Mouse (Mus musculus) CH12.LX (cell line): ENCODE measurements at regions not wholly inside any gene's neighbourhood (a gene's known extent, or its start where the extent isn't known, plus 50 kb on each side); places are given as distances from the start of the nearest gene placed in this dataset.

ENCODE experiments used
- CHD1 ChIP-seq: IDR thresholded peaks from 2 replicates; pipeline ENCODE4 v1.6.1; 2012; ENCODE audit warnings: low read depth, low read length, improper control_type of control experiment, inconsistent platforms
- CHD2 ChIP-seq: IDR thresholded peaks from 2 replicates; pipeline ENCODE4 v1.6.1; 2011; ENCODE audit warnings: low read length, improper control_type of control experiment
- CTCF ChIP-seq, 2 experiments: IDR thresholded peaks in 1 of 2; conservative IDR thresholded peaks in 1 of 2; 2 replicates each; pipeline ENCODE4 v1.5.1; 2011 to 2012; ENCODE audit warnings: low read depth in 2 of 2, low read length in 2 of 2, improper control_type of control experiment in 1 of 2, inconsistent platforms in 1 of 2, mild to moderate bottlenecking in 1 of 2, moderate library complexity in 1 of 2
- HCFC1 ChIP-seq: IDR thresholded peaks from 2 replicates; pipeline ENCODE4 v1.6.1; 2012; ENCODE audit warnings: low read depth, mild to moderate bottlenecking, inconsistent platforms, low read length, improper control_type of control experiment
- MAFK ChIP-seq: IDR thresholded peaks from 2 replicates; pipeline ENCODE4 v1.6.1; 2011; ENCODE audit warnings: low read length, improper control_type of control experiment; ENCODE audit not compliant: insufficient replicate concordance
- POLR2A ChIP-seq: IDR thresholded peaks from 2 replicates; pipeline ENCODE4 v1.6.1; 2011; ENCODE audit warnings: low read depth, mild to moderate bottlenecking, improper control_type of control experiment, low read length
- RAD21 ChIP-seq: IDR thresholded peaks from 2 replicates; pipeline ENCODE4 v1.6.1; 2011; ENCODE audit warnings: low read depth, mild to moderate bottlenecking, low read length, improper control_type of control experiment, moderate library complexity
- RCOR1 ChIP-seq: conservative IDR thresholded peaks from 2 replicates; pipeline ENCODE4 v1.6.1; 2012; ENCODE audit warnings: low read depth, mild to moderate bottlenecking, inconsistent platforms, low read length, improper control_type of control experiment
- TCF12 ChIP-seq: IDR thresholded peaks from 2 replicates; pipeline ENCODE4 v1.6.1; 2014; ENCODE audit warnings: low read depth, mild to moderate bottlenecking, inconsistent platforms, low read length, improper control_type of control experiment
- ZKSCAN1 ChIP-seq: IDR thresholded peaks from 2 replicates; pipeline ENCODE4 v1.6.1; 2012; ENCODE audit warnings: low read depth, inconsistent platforms, low read length, improper control_type of control experiment, borderline replicate concordance

DNA sequence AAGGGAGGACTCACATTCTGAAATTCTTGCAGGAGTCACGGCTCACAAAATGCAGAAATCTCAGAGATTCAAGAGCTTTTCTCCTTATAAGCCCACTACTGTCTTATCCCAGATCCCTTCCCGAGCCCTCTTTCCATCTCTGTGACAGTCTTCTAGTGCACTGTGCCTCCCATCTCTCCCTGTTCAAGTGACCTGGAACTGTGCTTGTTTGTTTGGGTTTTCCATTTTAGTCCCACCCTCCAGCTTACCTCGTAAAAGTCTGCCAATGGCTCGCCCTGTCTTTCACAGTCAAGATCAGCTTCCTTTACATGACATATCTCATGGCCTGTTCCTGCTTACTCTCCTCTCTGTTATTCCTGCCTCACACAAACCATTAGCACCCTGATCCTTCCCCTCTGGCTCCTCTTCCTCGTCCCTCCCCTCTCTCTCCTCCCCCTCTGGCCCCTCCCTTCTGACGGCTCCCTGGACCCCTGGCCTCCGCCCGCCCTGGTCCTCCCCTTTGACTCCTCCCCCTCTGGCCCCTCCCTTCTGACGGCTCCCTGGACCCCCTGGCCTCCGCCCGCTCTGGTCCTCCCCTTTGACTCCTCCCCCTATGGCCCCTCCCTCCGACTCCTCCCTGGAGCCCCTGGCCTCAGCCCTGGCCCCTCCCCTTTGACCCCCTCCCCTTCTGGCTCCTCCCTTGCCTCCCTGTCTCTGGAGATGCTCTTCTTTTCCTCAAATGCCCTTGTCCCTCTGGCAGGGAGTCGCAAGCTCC is 55.5 kb upstream of the Btbd11 start:
- no peak for TF ChIP-seq CTCF (conservative IDR thresholded peaks at IDR 0.05 in 1 of 2, IDR thresholded peaks at IDR 0.05 in 1 of 2; ENCODE audit: low read depth in 2 of 2, low read length in 2 of 2)
- TF ChIP-seq HCFC1 = no peak
- TF ChIP-seq MAFK = no peak
- TF ChIP-seq POLR2A = no peak
- no peak for TF ChIP-seq ZKSCAN1
- no peak for TF ChIP-seq RAD21
- TF ChIP-seq RCOR1 = no peak
- no peak for TF ChIP-seq CHD1
- TF ChIP-seq TCF12 = no peak
- TF ChIP-seq CHD2 = no peak
